Mouse (Mus musculus) megakaryocyte, embryonic 14.5 days (primary cell): Measurements from ENCODE around the gene Gse1. TPM values are rescaled to one million over a fixed set of nuclear protein-coding genes. Genes with fewer than 3 reads are reported as not detected.

Experiments
- H3K27me3 ChIP-seq: replicated peaks from 2 replicates; pipeline ENCODE3; 2012; ENCODE audit warnings: inconsistent platforms
- H3K36me3 ChIP-seq: replicated peaks from 2 replicates; pipeline ENCODE3; 2012; ENCODE audit warnings: low read length, inconsistent platforms, mixed read lengths
- H3K4me1 ChIP-seq: 2 replicates; pipeline ENCODE4 v1.6.1; 2012; ENCODE audit warnings: inconsistent platforms
- H3K4me3 ChIP-seq: replicated peaks from 2 replicates; pipeline ENCODE3; 2012; ENCODE audit warnings: moderate library complexity, mild to moderate bottlenecking, inconsistent platforms
- H3K9me3 ChIP-seq: 2 replicates; pipeline ENCODE4 v1.6.1; 2012; ENCODE audit warnings: inconsistent platforms
- FLI1 ChIP-seq: IDR thresholded peaks from 2 replicates; pipeline ENCODE4 v1.6.1; 2012; ENCODE audit warnings: low read length, inconsistent platforms, mixed read lengths
- GATA1 ChIP-seq: IDR thresholded peaks from 3 replicates; pipeline ENCODE4 v1.6.1; 2012; ENCODE audit warnings: mixed read lengths, low read length, inconsistent platforms, borderline replicate concordance
- polyA plus RNA-seq: library from polyadenylated mRNA; stranded (reverse); fragments of >175 nt; gene quantifications from 2 replicates; pipeline ENCODE4 v1.2.3, GENCODE M21; 2012; ENCODE audit warnings: low replicate concordance; ENCODE audit not compliant: insufficient read depth

The Gse1 gene
- polyA plus RNA-seq, 1 experiment: 163 TPM

DNA sequence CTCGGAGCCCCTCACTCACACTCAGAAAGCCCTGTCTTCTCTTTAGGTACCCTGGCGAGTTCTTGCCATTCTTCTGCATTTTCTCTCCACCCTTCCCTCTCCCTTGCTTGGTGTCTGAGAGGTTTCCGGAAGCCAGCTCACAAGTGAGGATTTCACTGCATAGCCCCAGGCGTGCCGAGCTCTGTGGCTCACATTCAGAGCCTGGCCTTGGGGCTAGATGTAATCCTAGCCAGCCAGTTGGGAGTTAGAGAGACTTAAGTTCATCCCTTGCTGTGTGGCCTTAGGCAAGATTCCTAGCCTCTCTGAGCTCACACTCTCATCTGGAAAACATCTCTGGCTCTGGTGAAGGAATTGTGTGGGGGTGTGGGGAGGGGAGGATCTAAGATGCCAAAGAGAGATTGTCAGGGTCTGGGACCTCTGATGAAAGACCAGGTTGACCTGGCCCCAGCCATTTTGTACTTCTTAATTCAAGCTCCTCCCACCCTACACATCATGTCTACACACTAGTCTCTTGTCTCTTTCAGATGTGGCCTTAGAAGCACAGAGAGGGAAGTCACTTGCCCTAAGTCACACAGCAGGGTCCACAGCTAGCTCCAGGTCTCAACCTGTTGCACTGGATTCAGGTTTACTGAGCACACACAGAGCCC, 108.8 kb downstream of the Gse1 start:
- Histone ChIP-seq H3K9me3 (peaks cover 13% of the 10 kb centered on the region), H3K36me3 (peaks cover 23% of the 10 kb centered on the region), H3K4me1 (peaks cover 100% of the 10 kb centered on the region), H3K27me3 (no peaks in the 10 kb centered on the region), H3K4me3 (peak overlapping the region; percentile 91)
- TF ChIP-seq FLI1: no peak
- TF ChIP-seq GATA1: no peak

DNA sequence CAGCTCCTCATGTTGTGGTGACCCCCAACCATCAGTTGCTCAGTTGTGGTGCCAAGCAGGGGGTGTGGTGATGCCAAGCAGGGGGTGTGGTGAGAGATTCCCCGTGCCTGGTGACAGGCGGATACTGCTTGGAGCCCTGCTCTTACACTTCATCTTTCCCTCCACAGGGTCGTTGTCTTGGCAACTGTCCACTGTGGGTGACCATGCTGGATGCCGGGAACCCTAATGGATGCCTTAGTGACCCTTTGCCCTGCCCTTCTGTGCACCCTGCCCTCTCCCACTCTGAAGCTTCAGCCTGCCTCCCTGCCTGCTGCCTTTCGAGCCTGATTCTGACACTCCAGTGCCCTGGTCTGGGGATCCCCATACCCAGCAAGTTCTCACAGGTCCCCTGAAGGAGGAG, 109.4 kb downstream of the Gse1 start:
- Histone ChIP-seq H3K36me3 (peaks cover 23% of the 10 kb centered on the region), H3K4me1 (peaks cover 100% of the 10 kb centered on the region), H3K9me3 (peaks cover 13% of the 10 kb centered on the region), H3K4me3 (peak overlapping the region; percentile 91), H3K27me3 (no peaks in the 10 kb centered on the region)
- TF ChIP-seq FLI1 (no peak), GATA1 (no peak)

DNA sequence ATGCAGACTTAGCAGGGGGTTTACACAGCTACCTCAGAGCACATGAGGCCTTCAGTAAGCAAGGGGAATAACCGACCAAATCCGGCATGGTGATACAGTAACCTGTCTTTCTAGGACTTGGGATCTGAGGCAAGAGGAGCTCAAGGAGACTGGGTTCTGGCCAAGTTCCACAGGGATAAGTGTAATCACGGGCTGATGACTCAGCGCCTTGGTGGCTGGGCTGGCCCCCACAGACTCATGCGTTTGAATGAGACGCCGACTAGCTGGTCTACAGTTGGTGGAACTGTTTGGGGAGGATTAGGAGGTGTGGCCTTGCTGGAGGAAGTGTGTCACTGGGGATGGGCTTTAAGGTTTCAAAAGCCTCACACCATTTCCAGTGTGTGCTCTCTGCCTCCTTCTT, 110.4 kb downstream of the Gse1 start:
- Histone ChIP-seq H3K9me3 (peaks cover 13% of the 10 kb centered on the region), H3K27me3 (no peaks in the 10 kb centered on the region), H3K4me3 (no peak overlapping the region), H3K4me1 (peaks cover 100% of the 10 kb centered on the region), H3K36me3 (peaks cover 23% of the 10 kb centered on the region)
- no peak for TF ChIP-seq FLI1
- TF ChIP-seq GATA1: no peak

DNA sequence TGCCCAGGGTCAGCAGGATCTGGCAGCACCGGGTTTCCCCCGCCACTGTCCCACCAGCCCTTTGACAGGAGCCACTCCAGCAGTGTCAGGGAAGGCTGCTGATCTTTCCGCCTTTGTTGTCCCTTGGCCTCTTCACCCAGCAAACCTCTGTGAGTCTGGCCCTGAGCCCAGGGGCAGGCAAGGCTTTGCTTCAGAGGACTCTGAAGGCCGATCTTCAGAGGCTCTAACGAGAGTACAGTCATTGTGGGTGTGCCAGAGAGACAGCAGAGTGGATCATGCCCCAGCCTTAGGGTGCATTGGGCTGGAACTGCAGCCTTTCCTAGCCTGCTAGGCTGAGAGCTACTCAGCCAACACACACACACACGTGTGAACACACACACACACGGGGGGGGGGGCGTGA, 111.5 kb downstream of the Gse1 start:
- TF ChIP-seq GATA1 (no peak), FLI1 (no peak)
- peaks cover 100% of the 10 kb centered on the region for H3K4me1 ChIP-seq
- H3K4me3 ChIP-seq: no peak overlapping the region
- no peaks in the 10 kb centered on the region for H3K27me3 ChIP-seq
- H3K9me3 ChIP-seq: peaks cover 13% of the 10 kb centered on the region
- H3K36me3 ChIP-seq: peaks cover 23% of the 10 kb centered on the region

DNA sequence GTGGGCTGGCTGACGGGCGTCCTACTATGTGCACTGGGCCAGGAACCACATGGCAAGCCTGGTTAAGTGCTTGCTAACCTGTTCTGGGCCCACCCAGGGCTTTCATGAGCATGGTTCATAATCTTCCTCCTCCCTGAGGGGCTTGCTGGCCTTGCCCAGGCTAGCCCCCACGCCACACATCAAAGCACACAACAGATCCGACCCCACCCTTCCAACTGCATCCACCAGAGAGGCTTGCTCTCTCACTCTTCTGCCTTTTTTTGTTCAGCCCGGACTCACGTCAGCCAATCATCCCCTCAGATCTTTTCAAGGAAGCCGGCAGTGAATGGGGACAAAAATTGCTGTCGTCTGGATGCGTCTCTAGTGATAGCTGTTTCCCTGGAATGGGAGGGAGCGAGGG, 112.9 kb downstream of the Gse1 start:
- no peak overlapping the region for H3K4me3 ChIP-seq
- peaks cover 100% of the 10 kb centered on the region for H3K4me1 ChIP-seq
- no peaks in the 10 kb centered on the region for H3K27me3 ChIP-seq
- no peak for TF ChIP-seq GATA1
- no peak for TF ChIP-seq FLI1
- H3K36me3 ChIP-seq: peaks cover 23% of the 10 kb centered on the region
- peaks cover 13% of the 10 kb centered on the region for H3K9me3 ChIP-seq

DNA sequence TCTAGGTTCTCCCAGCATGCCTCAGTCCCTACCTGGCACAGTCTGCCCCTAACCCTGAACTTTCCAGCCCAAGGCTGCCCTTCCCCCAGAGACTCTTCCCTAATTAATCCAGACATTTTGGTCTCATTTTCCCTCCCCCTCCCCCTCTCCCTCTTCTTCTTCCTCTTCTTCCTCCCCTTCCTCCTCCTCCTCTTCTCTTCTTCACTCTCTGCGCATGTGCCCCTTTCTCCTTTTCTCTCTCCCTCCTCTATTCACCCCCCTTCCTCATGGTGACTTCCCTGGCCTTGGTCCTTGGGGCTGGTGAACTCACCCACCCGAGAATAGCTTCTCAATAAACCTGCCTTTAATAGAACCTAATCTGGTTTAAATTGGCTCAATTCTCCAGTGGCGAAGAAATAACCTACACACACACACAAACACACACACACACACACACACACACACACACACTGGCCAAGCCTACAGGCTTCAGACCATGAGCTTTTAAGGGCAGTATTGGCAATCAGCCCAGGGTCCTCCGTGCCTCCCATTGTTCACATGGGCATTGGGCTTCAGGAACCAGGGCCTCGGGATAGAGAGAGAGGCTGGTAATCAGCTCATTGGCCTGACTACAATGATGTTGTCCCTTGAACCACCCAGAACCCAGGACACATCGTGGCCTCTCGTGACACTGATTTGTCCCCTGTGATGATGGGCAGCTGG, 114.7 kb downstream of the Gse1 start:
- H3K9me3 ChIP-seq: peaks cover 13% of the 10 kb centered on the region
- no peak for TF ChIP-seq FLI1
- TF ChIP-seq GATA1: no peak
- H3K27me3 ChIP-seq: peaks cover 6% of the 10 kb centered on the region
- peaks cover 18% of the 10 kb centered on the region for H3K36me3 ChIP-seq
- peaks cover 100% of the 10 kb centered on the region for H3K4me1 ChIP-seq
- peak overlapping the region; percentile 1 for H3K4me3 ChIP-seq

DNA sequence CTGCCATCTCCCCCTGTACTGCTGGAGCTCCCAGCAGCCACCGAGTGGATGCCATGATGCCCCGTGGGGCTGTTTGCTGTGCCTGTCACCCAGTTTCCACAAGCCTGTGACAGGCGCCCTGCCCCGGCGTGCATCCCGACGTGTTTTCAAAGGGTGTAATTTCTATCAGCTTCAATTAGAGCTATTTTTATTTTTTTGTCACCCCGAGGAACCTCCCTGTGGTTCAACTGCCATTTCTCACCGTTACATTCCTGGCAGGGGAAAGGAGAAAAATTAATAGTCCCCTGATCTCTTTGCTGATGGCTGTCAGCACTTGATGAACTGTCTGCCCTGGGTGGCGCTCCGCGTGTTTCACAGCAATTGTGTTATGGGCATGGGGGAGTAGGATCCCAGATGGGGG, 115.3 kb downstream of the Gse1 start:
- Histone ChIP-seq H3K4me1 (peaks cover 100% of the 10 kb centered on the region), H3K27me3 (peaks cover 10% of the 10 kb centered on the region)
- TF ChIP-seq FLI1: no peak
- TF ChIP-seq GATA1: no peak

DNA sequence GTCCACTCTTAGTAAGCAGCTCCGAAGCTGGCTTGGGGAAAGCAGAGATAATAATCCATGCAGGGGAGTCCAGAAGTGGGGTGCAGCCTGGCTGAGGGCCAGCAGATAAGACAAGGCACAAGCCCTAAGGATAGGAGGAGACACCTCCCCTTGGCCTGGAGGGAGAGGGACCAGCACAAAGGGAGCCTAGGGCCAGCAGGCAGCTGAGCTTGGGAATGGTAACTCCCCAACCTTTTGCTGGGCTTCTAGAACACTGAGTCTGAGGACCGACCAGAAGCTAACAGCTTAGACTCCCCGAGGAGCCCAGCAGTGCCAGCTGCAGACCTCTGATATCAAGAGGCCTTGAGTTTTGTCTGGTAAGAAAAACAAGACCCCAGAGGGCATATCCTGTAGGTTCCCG, 115.9 kb downstream of the Gse1 start:
- H3K36me3 ChIP-seq: peaks cover 6% of the 10 kb centered on the region
- peak overlapping the region; percentile 13 for H3K4me3 ChIP-seq
- peaks cover 15% of the 10 kb centered on the region for H3K27me3 ChIP-seq
- peaks cover 98% of the 10 kb centered on the region for H3K4me1 ChIP-seq
- TF ChIP-seq FLI1 (no peak), GATA1 (no peak)
- peaks cover 5% of the 10 kb centered on the region for H3K9me3 ChIP-seq

More for the DNA sequence above, 115.3 kb downstream of the Gse1 start:
- Histone ChIP-seq H3K9me3 (peaks cover 10% of the 10 kb centered on the region), H3K36me3 (peaks cover 12% of the 10 kb centered on the region), H3K4me3 (peak overlapping the region; percentile 1)

DNA sequence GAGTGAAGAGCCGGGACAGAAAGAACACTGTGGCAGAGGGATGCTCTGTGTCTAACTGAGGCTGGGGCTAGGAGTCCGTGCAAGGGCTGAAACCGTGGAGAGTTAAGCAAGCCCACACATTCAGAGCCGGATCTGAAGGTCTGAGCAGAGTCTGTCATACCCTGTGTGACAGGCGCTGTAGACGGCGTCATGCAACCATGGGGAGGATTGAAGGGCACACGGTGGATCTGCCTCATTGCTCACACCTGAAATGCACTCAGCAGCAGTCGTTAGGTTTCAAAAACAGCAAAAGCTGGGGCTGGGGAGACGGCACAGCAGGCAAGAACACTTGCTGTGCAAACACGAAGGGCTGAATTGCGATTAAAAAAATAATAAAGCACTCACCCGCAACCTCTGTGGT, 116.3 kb downstream of the Gse1 start:
- Histone ChIP-seq H3K36me3 (peaks cover 2% of the 10 kb centered on the region), H3K4me3 (no peak overlapping the region), H3K4me1 (peaks cover 97% of the 10 kb centered on the region), H3K9me3 (peaks cover under 1% of the 10 kb centered on the region; the same call in 1 of the 2 replicates), H3K27me3 (peaks cover 17% of the 10 kb centered on the region)
- TF ChIP-seq FLI1 (no peak), GATA1 (no peak)

DNA sequence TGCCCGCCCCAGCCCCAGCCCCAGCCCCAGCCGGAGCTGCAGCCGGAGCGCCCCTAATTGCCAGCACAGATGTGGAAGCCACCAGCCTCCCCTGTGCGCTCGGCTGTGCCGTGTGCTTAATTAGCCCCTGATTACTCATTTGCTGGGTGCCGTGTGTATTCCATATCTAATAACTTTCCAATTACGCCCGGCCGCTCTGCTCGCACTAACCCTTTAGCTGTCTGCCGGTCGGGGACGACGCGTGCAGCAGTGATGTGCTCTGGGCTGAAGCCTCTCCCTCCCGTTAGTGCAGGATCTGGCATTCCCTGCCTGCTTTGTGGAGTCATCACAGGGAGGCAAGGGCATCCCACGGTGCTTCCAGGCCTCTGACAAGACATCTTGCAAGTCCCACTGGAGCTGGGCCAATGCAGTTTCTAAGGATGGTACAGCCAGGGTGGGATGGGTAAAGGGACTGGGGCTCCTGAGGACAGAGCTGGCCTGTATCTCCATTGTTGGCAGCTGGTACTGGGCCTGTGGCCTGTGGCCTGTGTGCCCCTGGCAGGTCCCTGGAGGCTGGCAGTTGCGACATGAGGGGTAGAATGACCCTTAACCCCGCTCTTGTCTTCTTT, 119.6 kb downstream of the Gse1 start:
- no peak overlapping the region for H3K4me3 ChIP-seq
- no peak for TF ChIP-seq FLI1
- no peak for TF ChIP-seq GATA1
- peaks cover 37% of the 10 kb centered on the region for H3K27me3 ChIP-seq
- peaks cover 88% of the 10 kb centered on the region for H3K4me1 ChIP-seq
- no peaks in the 10 kb centered on the region for H3K36me3 ChIP-seq
- no peaks in the 10 kb centered on the region for H3K9me3 ChIP-seq
